Comparison of ENCODE assay signal across 30 mouse cellular contexts in genomic region chr17:12641087-12641486, GRCm38 (mm10). TPM values are rescaled to one million over a fixed set of nuclear protein-coding genes. Genes with fewer than 3 reads are reported as not detected.
"Had no signal": no experiment of that assay in that cellular context is flagged by ENCODE, and none has a peak within 500 bp of the region (broad histone marks: within the 10 kb centered on the region; RNA-seq: fewer than 3 reads in every experiment).

No protein-coding gene starts in this region.

- H3K4me1 ChIP-seq: heart, embryonic 12.5 days; hindbrain, embryonic 12.5 days; intestine, embryonic 15.5 days; limb, embryonic 13.5 days; limb, embryonic 15.5 days had no signal

- H3K36me3 ChIP-seq: heart, embryonic 10.5 days; hindbrain, embryonic 10.5 days; hindbrain, embryonic 12.5 days; intestine, embryonic 15.5 days; kidney, embryonic 15.5 days; limb, embryonic 13.5 days; limb, embryonic 15.5 days had no signal

- H3K9ac ChIP-seq: heart, embryonic 12.5 days; hindbrain, embryonic 12.5 days; hindbrain, embryonic 14.5 days; intestine, embryonic 15.5 days; kidney, embryonic 15.5 days; limb, embryonic 13.5 days; limb, embryonic 15.5 days had no signal

- H3K4me2 ChIP-seq: heart, embryonic 12.5 days; hindbrain, embryonic 12.5 days; hindbrain, embryonic 14.5 days; intestine, embryonic 15.5 days; kidney, embryonic 15.5 days; limb, embryonic 13.5 days; limb, embryonic 15.5 days had no signal

- DNase-seq: gastrocnemius, adult 2 months; gastrocnemius, postnatal 10 days; gastrocnemius, postnatal 25 days; heart, adult 18-20 months; heart, postnatal 10 days; heart, postnatal 4 days; kidney, adult 18-20 months; kidney, adult 8-10 months; kidney, postnatal 14 days; kidney, postnatal 36 days; layer of hippocampus, adult 9-11 months; layer of hippocampus, postnatal 36 days; left cerebral cortex, postnatal 4 days had no signal

- ATAC-seq: hindbrain, embryonic 16.5 days; inflammation-experienced regulatory T-cells, adult 6 months; intestine, embryonic 15.5 days; intestine, postnatal 0 days had no signal

- H3K4me3 ChIP-seq: gastrocnemius, adult 2 months; heart, embryonic 10.5 days; heart, embryonic 12.5 days; hindbrain, embryonic 10.5 days; hindbrain, embryonic 12.5 days; intestine, embryonic 15.5 days; kidney, embryonic 15.5 days; limb, embryonic 13.5 days; limb, embryonic 15.5 days had no signal

- H3K27ac ChIP-seq: gastrocnemius, adult 2 months; heart, embryonic 10.5 days; hindbrain, embryonic 10.5 days; hindbrain, embryonic 12.5 days; hindbrain, embryonic 14.5 days; intestine, embryonic 15.5 days; kidney, embryonic 15.5 days; kidney, postnatal 0 days; limb, embryonic 13.5 days; limb, embryonic 15.5 days had no signal

- H3K27me3 ChIP-seq: hindbrain, embryonic 12.5 days; intestine, embryonic 15.5 days; kidney, embryonic 15.5 days; limb, embryonic 13.5 days; limb, embryonic 15.5 days had no signal

- H3K9me3 ChIP-seq: heart, embryonic 12.5 days; hindbrain, embryonic 10.5 days; hindbrain, embryonic 12.5 days; intestine, embryonic 15.5 days; kidney, embryonic 15.5 days; limb, embryonic 15.5 days had no signal

RNA-seq across cellular contexts. Expression of gene Slc22a1, which starts 34.5 kb away (rescaled TPM):
- polyA plus RNA-seq: hindbrain, embryonic 10.5 days; hindbrain, embryonic 12.5 days; hindbrain, embryonic 14.5 days; hindbrain, embryonic 16.5 days; limb, embryonic 11.5 days; limb, embryonic 15.5 days had no signal

RNA-seq across cellular contexts. Expression of gene Slc22a2, which starts 57.2 kb away (rescaled TPM):
- polyA plus RNA-seq: heart, embryonic 10.5 days; heart, embryonic 12.5 days; heart, embryonic 14.5 days; heart, embryonic 16.5 days; hindbrain, embryonic 10.5 days; intestine, embryonic 15.5 days; intestine, postnatal 0 days; large intestine, adult 2 months; limb, embryonic 11.5 days; limb, embryonic 13.5 days; limb, embryonic 15.5 days had no signal
